Mouse (Mus musculus): ENCODE data around the gene Igdcc4. TPM values are rescaled to one million over a fixed set of nuclear protein-coding genes. Genes with fewer than 3 reads are reported as not detected.
A peak's percentile ranks its signal among the peaks of the same experiment; 100 is the strongest.

Gene Igdcc4
- total RNA-seq, 1 experiment = 8.8 TPM

DNA sequence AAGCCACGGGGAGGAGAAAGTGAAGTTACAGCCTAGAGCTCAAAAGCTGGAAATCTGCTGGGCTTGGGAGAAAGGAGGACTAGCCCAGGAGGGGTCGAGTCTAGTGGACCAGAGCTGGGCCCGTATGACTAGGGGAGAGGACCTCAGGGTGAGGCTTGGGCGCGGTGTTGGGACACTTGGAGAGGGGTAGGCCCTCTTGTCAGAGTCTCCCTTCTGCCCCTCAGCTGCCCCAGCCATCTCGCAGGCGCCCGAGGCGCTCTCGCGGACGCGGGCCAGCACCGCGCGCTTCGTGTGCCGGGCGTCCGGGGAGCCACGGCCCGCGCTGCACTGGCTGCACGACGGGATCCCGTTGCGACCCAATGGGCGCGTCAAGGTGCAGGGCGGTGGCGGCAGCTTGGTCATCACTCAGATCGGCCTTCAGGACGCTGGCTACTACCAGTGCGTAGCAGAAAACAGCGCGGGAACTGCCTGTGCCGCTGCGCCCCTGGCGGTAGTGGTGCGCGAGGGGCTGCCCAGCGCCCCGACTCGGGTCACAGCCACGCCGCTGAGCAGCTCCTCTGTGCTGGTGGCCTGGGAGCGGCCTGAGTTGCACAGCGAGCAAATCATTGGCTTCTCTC is 22.4 kb downstream of the Igdcc4 start:
- DNase-seq (ENCODE audit: low read depth, low spot score) = no peak
- TF ChIP-seq ZC3H11A (IDR thresholded peaks at IDR 0.05; ENCODE audit: borderline replicate concordance, low read depth, low read length) (no peak), CHD2 (IDR thresholded peaks at IDR 0.05; ENCODE audit: low read depth, low read length) (no peak)
- H3K36me3 ChIP-seq (ENCODE audit: control insufficient read depth, insufficient read depth, low read length, poor library complexity, severe bottlenecking) = no peaks in the 10 kb centered on the region; the same call in 1 of the 2 replicates
- in situ Hi-C loops (cut with MboI; ENCODE audit: low sequenced_read_pairs in 2 of 2, unreplicated experiment in 2 of 2) = no loop called here
- H3K4me1 ChIP-seq (ENCODE audit: control insufficient read depth in 2 of 2, insufficient read depth in 2 of 2, low read length in 2 of 2, poor library complexity in 1 of 2) = peaks cover 6 to 7% of the 10 kb centered on the region in 2 experiments; a peak in 3 of 4 replicates
- peak overlapping the region; percentile 52 to 65 for H3K4me3 ChIP-seq (ENCODE audit: insufficient read depth in 1 of 2, low read depth in 1 of 2, low read length in 2 of 2, poor library complexity in 1 of 2, severe bottlenecking in 1 of 2)
- H3K27ac ChIP-seq (ENCODE audit: insufficient read depth, low read depth, low read length, poor library complexity, severe bottlenecking) = no peak overlapping the region
- peak overlapping the region; percentile 25; the same call in 1 of the 2 replicates for H3K9ac ChIP-seq (ENCODE audit: insufficient read depth, low read depth, low read length, poor library complexity, severe bottlenecking)
- H3K9me3 ChIP-seq (ENCODE audit: control insufficient read depth, insufficient read depth, low read depth, low read length) = no peaks in the 10 kb centered on the region

- Histone ChIP-seq H3K36me3 (ENCODE audit: control insufficient read depth, insufficient read depth, low read length, poor library complexity, severe bottlenecking) (no peaks in the 10 kb centered on the region; the same call in 1 of the 2 replicates), H3K9me3 (ENCODE audit: control insufficient read depth, insufficient read depth, low read depth, low read length) (no peaks in the 10 kb centered on the region), H3K4me3 (ENCODE audit: insufficient read depth in 1 of 2, low read depth in 1 of 2, low read length in 2 of 2, poor library complexity in 1 of 2, severe bottlenecking in 1 of 2) (peak overlapping the region; percentile 53 to 83), H3K4me1 (ENCODE audit: control insufficient read depth in 2 of 2, insufficient read depth in 2 of 2, low read length in 2 of 2, poor library complexity in 1 of 2) (peaks cover 0 to 5% of the 10 kb centered on the region in 2 experiments; a peak in 2 of 4 replicates), H3K27ac (ENCODE audit: insufficient read depth, low read depth, low read length, poor library complexity, severe bottlenecking) (no peak overlapping the region), H3K9ac (ENCODE audit: insufficient read depth, low read depth, low read length, poor library complexity, severe bottlenecking) (peak overlapping the region; percentile 42; the same call in 1 of the 2 replicates)
- in situ Hi-C loops (cut with MboI; ENCODE audit: low sequenced_read_pairs in 2 of 2, unreplicated experiment in 2 of 2) = no loop called here
- TF ChIP-seq HCFC1 (IDR thresholded peaks at IDR 0.05; ENCODE audit: borderline replicate concordance, insufficient read depth, low read length) = 0 out of 2 replicates have a peak, but pooled peaks have one; percentile 41
- 0 out of 2 replicates have a peak, but pooled peaks have one; percentile 9 for TF ChIP-seq MAFK (IDR thresholded peaks at IDR 0.05; ENCODE audit: insufficient read depth, low read depth, low read length)
- no peak for TF ChIP-seq ZNF384 (IDR thresholded peaks at IDR 0.05; ENCODE audit: low read depth, low read length)
- TF ChIP-seq CHD2 (IDR thresholded peaks at IDR 0.05; ENCODE audit: low read depth, low read length) = no peak
- 0 out of 2 replicates have a peak, but pooled peaks have one; percentile 15 for TF ChIP-seq ZC3H11A (IDR thresholded peaks at IDR 0.05; ENCODE audit: borderline replicate concordance, low read depth, low read length)
- peak; percentile 73 for DNase-seq (ENCODE audit: low read depth, low spot score)
Measured at GRCm38 (mm10) chr9:65128123-65128815, 27.0 kb downstream of the Igdcc4 start.

GRCm38 (mm10) chr9:65131717-65132116 is 30.4 kb downstream of the Igdcc4 start:
- no peaks in the 10 kb centered on the region for H3K9me3 ChIP-seq (ENCODE audit: control insufficient read depth, insufficient read depth, low read depth, low read length)
- H3K27ac ChIP-seq (ENCODE audit: insufficient read depth, low read depth, low read length, poor library complexity, severe bottlenecking) = no peak overlapping the region
- H3K36me3 ChIP-seq (ENCODE audit: control insufficient read depth, insufficient read depth, low read length, poor library complexity, severe bottlenecking) = 0 out of 2 replicates have a peak, but pooled peaks cover 4% of the 10 kb centered on the region
- H3K4me3 ChIP-seq (ENCODE audit: insufficient read depth in 1 of 2, low read depth in 1 of 2, low read length in 2 of 2, poor library complexity in 1 of 2, severe bottlenecking in 1 of 2) = no peak overlapping the region
- TF ChIP-seq ZC3H11A (IDR thresholded peaks at IDR 0.05; ENCODE audit: borderline replicate concordance, low read depth, low read length) (no peak), CHD2 (IDR thresholded peaks at IDR 0.05; ENCODE audit: low read depth, low read length) (no peak), HCFC1 (IDR thresholded peaks at IDR 0.05; ENCODE audit: borderline replicate concordance, insufficient read depth, low read length) (no peak), ZNF384 (IDR thresholded peaks at IDR 0.05; ENCODE audit: low read depth, low read length) (no peak), MAFK (IDR thresholded peaks at IDR 0.05; ENCODE audit: insufficient read depth, low read depth, low read length) (no peak)
- no peak for DNase-seq (ENCODE audit: low read depth, low spot score)
- in situ Hi-C loops (cut with MboI; ENCODE audit: low sequenced_read_pairs in 2 of 2, unreplicated experiment in 2 of 2) = loop anchor here (10.0 kb wide), 1 partner anchor 53 kb away; no protein-coding TSS in a partner anchor
- no peak overlapping the region for H3K9ac ChIP-seq (ENCODE audit: insufficient read depth, low read depth, low read length, poor library complexity, severe bottlenecking)
- H3K4me1 ChIP-seq (ENCODE audit: control insufficient read depth in 2 of 2, insufficient read depth in 2 of 2, low read length in 2 of 2, poor library complexity in 1 of 2) = 0 out of 4 replicates have a peak, but pooled peaks cover 0 to 4% of the 10 kb centered on the region in 2 experiments

DNA sequence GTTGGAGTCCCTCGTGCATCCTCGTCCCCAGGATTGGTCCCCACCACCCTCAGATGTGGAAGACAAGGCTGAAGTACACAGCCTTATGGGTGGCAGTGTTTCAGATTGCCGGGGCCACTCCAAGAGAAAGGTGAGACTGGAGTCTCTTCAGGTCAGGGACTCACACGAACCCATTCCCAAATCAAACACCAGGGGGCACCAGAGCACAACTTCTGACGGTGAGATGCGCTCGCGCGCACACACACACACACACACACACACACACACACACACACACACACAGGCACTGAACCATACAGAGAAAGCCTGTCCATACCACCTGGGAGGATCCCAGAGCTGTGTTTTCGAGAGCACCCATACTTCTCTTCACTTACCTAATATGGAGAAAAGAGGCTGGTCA is 32.5 kb downstream of the Igdcc4 start:
- Histone ChIP-seq H3K9me3 (ENCODE audit: control insufficient read depth, insufficient read depth, low read depth, low read length) (no peaks in the 10 kb centered on the region), H3K27ac (ENCODE audit: insufficient read depth, low read depth, low read length, poor library complexity, severe bottlenecking) (no peak overlapping the region), H3K9ac (ENCODE audit: insufficient read depth, low read depth, low read length, poor library complexity, severe bottlenecking) (no peak overlapping the region), H3K4me3 (ENCODE audit: insufficient read depth in 1 of 2, low read depth in 1 of 2, low read length in 2 of 2, poor library complexity in 1 of 2, severe bottlenecking in 1 of 2) (no peak overlapping the region), H3K36me3 (ENCODE audit: control insufficient read depth, insufficient read depth, low read length, poor library complexity, severe bottlenecking) (0 out of 2 replicates have a peak, but pooled peaks cover 4% of the 10 kb centered on the region), H3K4me1 (ENCODE audit: control insufficient read depth in 2 of 2, insufficient read depth in 2 of 2, low read length in 2 of 2, poor library complexity in 1 of 2) (0 out of 4 replicates have a peak, but pooled peaks cover 0 to 2% of the 10 kb centered on the region in 2 experiments)
- in situ Hi-C loops (cut with MboI; ENCODE audit: low sequenced_read_pairs in 2 of 2, unreplicated experiment in 2 of 2) = loop anchor here (10.0 kb wide), 1 partner anchor 51 kb away; no protein-coding TSS in a partner anchor
- TF ChIP-seq CHD2 (IDR thresholded peaks at IDR 0.05; ENCODE audit: low read depth, low read length) = no peak
- peak; percentile 82; the same call in 1 of the 2 replicates for TF ChIP-seq ZC3H11A (IDR thresholded peaks at IDR 0.05; ENCODE audit: borderline replicate concordance, low read depth, low read length)
- TF ChIP-seq ZNF384 (IDR thresholded peaks at IDR 0.05; ENCODE audit: low read depth, low read length) = no peak
- no peak for TF ChIP-seq MAFK (IDR thresholded peaks at IDR 0.05; ENCODE audit: insufficient read depth, low read depth, low read length)
- TF ChIP-seq HCFC1 (IDR thresholded peaks at IDR 0.05; ENCODE audit: borderline replicate concordance, insufficient read depth, low read length) = no peak
- DNase-seq (ENCODE audit: low read depth, low spot score) = no peak
